Mouse (Mus musculus) retina, postnatal 7 days (tissue): ENCODE data around the gene Adh5.
A peak's percentile ranks its signal among the peaks of the same experiment; 100 is the strongest.
"Not testable (repeated sequence)": the region's sequence is repeated elsewhere in the genome, so short reads cannot be mapped to it uniquely, and the experiment has no call there.

Source experiments
- DNase-seq: peaks from one replicate; pipeline ENCODE4 v3.0.0-alpha.2; 2012; ENCODE audit warnings: low read depth, low spot score

The Adh5 gene

DNA sequence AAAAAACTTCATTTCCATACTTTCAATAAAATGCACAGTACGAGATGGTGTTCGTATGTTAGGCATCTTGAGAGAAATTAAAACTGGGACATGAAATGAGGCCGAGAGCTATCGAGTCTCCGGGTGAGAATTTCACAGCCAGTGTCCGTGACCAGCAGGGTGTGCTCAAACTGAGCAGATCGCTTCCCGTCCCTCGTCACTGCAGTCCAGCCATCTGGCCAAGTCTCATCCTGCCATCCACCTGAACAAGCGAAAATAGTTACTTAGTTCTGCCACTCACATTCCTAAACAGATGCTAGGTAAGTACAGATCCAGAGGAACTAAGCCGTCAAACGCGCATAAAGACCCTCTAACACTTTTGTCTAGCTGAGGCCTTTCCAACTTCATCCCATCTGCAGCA is 17.4 kb downstream of the Adh5 start:
- no peak for DNase-seq

DNA sequence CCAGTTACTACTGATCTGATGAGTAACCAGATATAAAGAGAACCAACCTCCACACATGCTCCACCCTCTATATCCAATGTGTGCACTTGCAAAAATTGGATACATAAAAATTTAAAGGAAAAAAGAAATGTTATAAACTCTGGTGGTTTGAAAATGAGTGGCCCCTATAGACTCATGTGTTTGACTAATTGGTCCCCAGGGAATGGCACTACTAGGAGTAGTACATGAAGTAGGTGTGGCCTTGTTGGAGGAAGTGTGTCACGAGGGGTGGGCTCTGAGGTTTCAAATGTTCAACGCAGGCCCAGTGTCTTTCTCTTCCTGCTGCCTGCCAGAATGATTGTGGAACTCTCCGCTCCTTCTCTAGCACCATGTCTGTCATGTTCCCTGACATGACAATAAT is 18.9 kb downstream of the Adh5 start:
- no peak for DNase-seq

DNA sequence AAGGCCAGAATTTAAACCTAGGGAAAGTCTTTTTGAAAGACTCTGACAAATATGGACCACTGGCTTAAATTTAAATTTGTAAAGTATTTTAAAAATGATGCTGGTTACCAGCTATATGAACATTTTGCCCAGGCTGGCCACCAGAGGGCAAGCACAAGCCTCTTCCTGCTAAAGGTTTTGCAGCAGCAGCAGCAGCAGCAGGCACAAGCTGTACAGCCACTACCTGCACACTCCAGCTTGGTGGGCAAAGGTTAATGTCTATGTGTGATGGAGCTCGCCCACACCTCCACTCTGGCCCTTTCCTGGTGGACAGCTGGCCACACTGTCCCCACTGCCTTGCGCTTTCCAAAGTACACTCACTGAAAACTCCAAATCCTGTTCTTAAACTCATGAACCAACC is 20.2 kb downstream of the Adh5 start:
- DNase-seq: no peak

DNA sequence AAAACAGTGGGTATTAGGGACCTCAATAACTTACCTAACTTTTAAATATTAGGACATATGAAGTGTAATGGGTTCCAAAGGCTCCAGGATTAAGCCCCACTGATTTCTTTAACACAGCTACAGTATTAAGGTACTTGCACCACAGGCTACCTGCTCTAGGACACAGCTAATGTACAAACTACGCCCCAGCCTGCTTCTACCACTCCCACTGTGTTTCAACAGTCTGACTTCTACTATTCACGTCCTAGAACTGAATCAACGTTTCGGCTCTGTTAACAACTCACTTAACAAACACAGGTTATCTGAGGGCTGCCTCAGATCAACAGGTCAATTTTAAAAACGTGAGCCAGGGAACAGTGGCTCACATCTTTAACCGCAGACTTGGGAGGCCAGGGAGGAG is 20.9 kb downstream of the Adh5 start:
- DNase-seq: no peak

DNA sequence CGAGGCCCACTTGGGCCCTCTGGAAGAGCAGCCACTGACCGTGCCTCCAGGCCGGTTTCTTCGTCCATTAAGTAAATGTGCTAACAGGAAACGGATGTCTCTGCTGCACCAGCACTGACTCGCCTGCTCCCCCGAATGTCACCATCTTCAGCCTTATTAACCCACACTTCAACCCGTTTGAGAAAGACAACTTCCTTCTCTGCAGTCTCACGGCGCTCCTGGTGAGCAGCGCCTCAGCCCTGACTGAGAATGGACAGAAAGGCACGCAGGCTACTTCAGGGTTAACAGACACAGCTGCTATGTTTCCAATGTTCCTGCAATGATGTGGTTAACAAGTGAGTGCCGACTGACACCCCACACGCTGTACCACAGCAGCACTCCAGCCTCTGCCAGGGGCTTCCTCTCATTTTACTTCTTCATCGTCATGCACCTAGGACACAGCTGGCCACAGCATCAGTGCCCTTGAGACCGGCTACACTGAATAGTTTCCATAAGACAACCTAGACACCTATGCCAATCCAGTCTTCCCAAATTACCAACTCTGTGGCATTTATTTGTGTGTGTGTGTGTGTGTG is 21.8 kb downstream of the Adh5 start:
- no peak for DNase-seq

DNA sequence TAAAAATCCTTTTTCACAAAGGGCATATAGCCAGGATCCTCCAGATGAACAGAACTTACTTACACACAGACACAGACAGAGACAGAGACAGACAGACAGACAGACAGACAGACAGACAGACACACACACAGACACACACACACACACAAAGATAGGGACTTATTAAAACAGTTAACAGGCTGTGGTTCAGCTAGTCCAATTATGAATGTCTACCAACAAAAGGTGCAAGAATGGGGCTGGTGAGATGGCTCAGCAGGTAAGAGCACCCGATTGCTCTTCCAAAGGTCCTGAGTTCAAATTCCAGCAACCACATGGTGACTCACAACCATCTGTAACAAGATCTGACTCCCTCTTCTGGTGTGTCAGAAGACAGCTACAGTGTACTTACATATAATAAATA is 23.8 kb downstream of the Adh5 start:
- DNase-seq: not testable (repeated sequence)

DNA sequence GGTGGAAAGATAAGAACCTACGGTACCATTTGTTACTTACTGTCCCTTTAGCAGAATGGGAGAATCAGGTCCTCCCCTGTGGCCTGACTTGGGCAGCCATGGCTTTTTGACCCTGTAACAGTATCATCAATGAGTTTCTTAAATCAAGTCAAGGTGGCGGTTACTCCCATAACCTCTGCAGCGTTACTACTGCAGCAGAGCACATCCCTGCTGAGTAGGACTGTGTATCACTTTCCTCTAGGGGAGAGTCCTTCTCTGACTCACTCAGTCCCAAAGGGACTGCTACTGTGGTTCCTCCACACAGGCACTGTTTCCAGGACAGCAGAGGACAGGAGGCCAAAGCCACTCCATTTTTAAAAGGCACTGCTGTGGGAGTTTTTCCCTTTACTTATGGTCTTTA is 28.2 kb downstream of the Adh5 start:
- DNase-seq: no peak

DNA sequence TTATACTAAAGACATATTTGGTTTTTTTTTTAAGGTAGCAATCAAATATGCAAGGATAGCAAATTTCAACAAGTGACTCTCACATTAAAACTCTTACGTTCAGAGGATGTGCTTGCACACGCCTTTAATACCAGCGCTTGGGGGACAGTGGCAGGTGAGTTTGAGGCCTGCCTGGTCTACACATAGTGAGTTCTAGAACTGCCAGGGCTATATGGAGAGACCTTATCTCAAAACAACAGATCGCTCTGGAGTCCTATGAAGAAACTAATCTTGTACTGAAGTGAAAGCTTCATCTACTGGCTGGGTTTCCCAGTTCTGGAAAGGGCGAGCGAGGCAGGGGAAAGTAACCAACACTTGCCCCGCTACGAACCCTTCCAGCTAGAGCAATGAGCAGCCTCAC is 36.6 kb downstream of the Adh5 start:
- no peak for DNase-seq

DNA sequence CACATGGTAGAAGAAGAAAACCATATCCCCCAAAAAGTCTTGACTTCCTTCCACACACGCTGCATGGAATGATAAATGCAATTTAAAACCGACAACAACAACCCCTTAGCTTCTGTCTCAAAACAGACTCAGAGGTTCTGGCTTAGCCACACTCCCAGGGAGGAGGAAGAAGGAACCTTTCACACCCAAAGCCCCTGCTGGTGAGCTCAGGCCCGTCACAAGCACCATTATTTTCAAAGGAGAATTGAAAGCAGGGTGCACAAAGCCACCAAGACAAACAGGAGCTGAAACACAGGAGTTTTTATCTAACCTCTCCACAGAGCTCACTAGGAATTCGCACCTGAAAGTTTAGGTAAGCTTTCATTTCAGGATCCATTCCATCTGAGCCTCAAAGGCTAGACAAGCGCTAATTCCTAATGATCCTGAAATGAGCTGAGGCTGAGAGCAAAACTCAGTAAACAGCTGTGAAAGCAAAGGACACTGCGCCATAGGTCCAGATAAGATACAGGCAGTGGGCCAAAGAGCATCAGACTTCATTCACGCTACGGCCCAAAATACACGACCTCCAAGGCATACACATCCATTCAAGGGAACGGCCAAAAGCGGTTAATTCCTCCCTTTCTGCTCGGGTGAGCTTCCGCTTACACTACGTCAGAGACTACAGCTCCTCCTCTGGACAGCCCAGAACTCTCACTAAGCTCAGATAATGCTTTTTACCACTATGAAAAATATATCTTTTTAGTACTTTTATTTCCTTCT is 38.8 kb downstream of the Adh5 start:
- no peak for DNase-seq

DNA sequence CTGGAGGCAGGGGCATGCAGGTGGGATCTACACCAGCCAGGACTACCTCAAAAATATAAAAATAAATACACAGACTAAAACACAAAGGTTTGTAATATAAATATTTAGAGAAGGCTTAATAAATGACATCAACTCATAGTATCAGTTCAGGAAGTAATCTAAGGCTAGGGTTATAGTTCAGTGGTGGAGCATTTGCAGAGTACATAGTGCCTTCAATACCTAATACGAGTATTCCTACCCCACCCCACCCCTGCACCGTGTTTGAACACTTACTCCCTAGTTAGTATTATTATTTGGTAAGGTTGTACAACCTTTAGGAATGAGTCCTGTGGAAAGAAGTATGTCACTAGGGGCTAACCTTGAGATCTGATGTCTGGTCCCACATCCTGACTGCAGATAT is 40.3 kb downstream of the Adh5 start:
- DNase-seq: no peak

DNA sequence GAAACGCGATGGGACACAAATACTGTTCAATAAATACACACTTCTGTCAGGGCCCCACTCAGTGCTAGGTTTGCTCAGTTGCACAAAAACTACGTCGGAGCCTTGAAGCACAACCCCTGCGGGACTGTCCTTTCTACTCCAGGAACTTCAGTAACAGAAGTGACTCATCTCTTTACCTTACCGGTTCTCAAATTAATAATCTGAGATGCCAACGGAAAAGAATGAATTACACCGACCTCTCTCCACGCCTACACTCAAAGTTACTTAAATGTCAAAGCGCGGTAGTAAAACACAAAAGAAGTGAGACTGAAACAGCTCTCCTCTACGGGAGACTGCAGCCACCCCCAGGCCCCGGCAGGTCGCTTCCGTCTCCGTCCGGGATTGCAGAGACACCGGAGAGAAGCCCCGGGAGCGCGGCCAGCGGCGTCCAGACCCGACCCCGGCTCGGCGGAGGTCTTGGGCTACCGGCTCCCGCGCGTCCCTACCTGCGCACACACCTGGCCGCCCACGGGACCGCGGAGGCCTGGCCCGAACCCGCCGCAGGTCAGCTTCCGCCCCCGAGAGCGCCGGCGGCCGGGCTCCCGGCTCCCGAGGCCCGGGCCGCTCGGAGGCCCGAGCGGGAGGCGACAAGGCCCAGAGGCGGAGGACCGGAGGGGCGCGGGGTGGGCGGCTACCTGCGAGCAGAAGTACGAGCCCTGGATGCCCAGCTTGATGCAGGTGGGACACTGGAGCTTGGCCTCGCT is 45.9 kb downstream of the Adh5 start:
- DNase-seq: no peak

DNA sequence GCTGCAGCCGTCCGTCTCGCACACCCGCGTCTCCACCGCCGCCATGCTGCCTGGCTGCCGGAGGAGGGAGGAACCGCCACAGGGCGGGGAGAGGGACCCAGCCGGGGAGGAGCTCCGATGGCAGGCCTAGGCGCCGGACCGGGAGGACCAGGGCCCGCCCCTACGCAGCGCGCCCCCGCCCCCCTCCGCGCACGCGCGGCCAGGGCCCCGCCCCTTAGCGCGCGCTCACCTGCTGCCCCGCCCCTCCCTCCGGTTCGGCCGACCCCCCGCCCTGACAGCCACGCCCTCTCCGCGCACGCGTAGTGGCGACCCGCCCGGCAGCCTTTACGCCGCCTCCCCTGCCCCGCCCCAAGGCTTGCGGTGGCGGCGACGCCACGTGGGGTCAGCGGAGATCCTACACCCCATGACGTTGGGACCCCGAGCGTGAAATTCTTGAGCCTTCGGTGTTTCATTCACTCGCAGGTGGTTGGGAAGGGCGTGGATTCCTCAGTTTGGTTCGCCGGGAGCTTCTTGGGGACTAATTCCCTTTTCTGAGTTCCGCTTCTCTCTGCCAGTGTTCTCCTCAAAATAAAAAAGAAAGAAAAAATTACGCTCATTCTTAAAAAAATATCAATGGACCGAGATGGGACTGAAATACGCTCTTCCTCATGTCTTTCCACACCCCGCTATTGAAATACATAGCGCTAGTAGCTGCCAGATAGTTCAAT is 46.6 kb downstream of the Adh5 start, which contains the start of gene Metap1:
Gene Metap1, minus strand, starts transcription at position 189 of the 707 bp plus-strand sequence.
- DNase-seq: peak; percentile 93

DNA sequence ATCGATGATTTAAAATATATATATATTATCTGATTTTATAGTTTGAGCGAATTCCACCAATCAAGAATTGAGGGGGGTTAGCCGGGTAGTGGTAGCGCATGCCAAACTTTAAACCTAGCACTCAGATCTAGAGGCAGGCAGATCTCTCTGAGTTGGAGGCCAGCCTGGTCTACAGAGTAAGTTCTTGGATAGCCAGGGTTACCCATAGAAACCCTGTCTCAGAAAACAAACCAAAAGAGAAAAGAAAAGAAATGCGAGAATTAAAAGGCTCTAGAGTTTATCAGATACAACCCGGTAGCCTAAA is 47.1 kb downstream of the Adh5 start:
- DNase-seq: no peak

DNA sequence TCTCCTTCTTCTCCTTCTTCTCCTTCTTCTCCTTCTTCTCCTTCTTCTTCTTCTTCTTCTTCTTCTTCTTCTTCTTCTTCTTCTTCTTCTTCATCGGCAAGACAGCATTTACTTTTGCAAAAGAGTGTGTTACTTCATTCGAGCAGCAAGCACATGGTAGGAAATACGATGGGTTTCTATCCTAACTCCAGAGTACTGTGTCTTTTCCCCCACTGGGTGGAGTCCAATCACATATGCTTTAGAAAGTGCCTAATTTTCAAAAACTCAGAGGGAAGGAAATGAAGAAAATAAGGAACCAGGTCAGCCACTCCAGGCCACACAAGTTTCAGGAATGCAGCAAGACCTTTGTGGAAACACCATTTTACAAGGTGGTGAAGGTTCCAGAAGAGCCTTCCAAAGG is 50.8 kb downstream of the Adh5 start:
- DNase-seq: no peak

DNA sequence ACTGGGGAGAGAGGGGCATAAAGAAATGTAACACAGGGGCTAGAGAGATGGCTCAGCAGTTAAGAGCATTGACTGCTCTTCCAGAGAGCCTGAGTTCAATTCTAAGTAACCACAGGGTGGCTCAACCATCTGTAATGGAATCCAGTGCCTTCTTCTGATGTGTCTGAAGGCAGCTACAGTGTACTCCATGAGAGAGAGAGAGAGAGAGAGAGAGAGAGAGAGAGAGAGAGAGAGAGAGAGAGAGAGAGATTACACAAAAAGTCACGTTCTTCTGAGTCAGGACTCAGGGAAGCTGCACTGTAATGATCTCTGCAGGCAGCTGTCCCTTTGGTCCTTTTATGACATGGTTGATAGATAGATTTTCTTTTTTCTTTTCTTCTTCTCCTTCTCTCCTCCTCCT is 51.7 kb downstream of the Adh5 start:
- DNase-seq: no peak

DNA sequence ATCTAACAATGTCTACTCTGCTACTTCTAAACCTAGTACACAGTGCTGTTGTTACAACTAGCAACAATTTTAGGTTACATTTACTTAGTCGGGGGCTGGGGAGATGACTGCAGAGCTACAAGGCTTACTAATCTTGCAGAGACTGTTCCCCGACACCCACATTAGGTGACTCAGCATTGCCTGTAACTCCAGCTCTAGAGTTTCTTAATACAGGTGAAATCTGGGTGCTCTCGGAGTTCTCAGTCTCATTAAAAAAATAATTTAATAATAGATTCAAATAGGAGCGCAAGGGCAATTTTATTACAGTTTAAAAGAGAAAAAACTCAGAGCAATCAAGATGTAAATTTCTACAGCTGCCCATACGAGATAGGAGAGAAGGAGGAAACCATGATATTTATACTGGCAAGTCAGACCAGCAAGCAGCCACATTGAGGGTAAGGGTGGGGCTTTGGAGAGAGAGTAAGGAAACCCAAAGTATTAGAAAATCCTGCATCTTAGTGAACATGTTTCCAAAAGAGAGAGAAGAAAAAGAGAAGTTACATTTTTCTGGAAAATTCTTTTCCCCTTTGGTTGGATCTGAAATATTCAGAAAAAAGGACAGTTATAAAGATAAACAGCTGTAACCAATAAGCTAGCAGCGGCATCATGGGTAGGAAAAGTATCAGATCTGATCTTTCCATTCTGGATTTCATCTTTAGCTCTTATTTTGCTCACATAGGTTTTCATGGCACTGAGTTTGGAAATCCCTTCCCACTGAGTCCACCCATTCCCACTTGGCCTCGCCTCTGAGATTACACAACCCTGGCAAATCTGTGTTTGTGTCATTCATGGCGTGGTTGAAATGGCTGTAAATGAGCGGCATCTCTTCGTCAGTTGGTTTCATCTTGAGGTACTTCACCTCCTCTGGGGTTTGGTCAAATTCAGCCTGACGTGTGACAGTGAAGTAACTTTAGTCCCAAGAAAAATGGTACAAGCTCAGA is 52.6 kb downstream of the Adh5 start:
- DNase-seq: no peak

DNA sequence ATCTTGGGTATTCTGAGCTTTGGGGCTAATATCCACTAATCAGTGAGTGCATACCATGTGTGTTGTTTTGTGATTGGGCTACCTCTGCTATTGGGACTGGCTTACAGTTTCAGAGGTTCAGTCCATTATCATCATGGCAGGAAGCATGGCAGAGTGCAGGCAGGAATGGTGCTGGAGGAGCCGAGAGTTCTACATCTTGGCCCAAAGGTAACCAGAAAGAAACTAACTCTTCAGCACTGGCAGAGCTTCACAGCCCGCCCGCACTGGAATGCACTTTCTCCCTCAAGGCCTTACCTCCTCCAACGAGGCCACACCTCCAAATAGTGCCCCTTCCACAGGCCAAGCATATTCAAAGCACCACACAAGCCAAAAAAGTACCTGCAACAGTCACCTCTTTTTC is 55.8 kb downstream of the Adh5 start:
- no peak for DNase-seq

DNA sequence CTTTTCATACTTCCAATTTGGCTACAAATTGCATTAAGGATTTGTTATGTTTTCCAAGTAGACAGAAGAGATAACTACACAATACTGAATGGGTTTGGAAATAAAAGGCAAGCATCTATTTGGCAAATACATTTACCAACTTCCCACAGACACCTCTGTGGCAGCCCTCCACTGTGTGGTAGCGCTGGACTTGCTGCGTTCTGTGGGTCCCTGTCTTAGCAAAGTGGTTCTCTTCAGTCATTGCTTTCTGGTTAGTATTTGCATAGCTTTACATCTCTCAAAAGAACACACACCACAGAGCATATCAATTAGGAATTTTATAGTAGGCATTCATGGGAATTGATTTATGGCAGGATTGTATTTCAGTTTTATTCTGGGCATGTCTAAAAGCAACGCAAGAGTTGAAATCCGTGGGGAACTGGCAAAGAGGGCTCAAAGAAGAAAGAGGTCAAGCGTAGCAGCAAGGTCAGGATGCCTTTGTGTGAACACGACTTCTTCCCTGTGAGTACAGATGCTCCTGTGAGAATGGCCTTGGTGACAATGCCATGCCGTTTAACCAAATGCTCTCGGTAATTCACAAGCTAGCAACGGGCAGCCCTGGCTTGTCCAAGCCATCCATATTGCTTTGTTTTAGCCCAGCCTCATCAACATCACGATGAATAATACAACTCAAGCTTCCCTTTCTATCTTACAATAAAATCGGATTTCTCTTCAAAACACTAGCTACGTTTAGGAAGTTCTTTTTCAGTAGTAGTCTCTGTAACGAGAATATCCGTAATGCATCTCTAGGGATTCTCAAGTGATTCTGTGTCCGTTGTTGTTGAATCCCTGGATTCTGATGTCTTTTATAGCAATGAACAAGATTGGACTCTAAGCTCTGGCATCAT is 57.2 kb downstream of the Adh5 start:
- no peak for DNase-seq

DNA sequence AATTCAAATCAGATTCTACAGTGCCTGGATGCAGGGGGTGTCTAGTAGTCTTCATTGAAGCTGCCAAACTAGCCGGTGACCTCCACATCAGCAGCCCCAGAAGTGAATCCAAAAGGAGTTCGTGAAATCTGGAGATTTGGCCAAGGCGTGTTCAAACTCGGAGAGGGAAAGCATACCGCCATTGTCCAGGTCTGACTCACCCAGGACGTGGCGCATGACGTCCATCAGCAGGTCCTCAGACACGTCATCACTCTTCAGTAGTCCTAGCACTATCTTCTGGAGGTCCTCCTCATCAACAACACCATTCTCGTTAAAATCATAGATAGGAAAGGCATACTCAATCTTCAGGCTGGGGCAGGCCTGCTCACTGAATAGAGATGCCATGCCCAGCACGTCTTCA is 60.9 kb downstream of the Adh5 start:
- no peak for DNase-seq
